Mouse (Mus musculus): ENCODE data around the gene Gngt2.

Gene Gngt2

DNA sequence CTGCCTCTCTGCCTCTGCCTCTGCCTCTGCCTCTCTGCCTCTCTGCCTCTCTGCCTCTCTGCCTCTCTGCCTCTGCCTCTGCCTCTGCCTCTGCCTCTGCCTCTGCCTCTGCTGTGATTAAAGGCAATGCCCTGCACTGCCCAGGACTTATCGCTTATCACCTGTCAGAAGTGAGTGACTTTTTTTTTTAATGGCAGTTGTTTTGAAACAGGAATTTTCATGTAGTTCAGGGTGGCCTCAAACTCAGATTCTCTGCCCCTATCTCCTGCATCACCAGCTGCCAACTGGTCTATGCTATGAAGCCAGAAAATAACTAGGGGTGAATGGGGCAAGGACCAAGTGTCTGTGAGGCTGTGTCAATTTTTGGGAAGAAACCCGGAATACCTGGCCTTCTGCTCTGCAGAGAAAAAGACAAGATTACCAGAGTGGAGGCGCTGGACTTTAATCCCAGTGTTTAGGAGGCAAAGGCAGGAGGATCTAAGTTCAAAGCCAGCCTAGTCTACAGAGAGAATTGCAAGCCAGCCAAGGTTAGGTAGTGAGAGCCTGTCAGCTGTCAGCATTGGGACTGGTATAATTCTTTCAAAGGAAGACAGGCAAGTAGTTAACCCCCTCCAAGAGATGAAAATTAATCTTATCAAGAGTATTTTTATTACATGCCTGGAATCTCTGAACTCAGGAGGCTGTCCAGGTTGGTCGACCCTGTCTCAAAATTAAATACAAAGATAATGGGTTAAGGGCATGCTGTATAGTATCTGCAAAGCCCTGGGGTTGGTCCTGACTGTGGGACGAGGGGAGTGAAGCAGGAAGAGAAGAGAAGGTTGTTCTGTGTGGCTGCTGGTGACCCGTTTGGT, 10.5 kb upstream of the Gngt2 start:
- no peak for DNase-seq (ENCODE audit: low read depth)

DNA sequence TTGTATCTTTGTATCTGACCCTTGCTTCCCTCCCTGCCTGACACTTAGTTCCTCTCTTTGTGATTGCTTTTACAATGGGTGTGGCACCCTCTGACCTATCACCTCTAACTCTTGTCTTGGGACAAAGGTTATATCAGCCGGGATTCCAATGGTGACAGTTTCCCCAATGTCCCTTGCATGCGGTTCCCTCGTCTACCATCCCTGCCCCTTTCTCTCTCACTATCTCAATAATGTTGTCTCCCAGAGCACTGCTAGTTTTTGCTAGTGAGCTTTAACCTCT, 9.9 kb upstream of the Gngt2 start:
- DNase-seq (ENCODE audit: low read depth), result no peak

DNA sequence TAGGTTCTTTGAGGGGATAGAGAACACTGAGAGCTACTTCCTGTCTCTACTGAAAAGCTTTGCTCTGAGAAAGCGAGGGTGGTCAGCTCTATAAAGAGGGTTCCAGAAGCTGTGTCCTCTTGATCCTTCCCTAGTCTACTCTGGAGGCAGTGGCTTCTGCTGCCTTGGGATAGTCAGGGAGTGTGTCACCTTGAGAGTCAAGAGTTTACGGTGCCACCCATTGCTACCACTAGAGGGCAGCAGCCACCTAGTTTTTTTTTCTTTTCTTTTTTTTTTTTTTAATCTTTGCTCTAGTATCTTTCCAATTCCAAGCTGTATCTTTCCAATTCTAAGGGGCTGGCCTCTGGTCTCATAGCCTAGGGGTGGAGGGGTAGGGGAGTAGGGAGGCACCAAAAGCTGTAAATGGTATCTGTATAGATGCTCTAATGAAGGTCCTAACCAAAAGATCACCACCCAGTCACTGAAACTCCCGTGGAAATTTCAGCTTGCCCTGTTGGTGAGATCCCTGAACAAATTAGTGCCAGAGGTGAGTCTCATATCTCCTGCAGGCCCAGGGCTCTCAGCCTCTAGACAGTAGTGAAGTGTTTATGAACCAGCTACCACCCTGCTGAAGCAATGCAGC, 9.4 kb upstream of the Gngt2 start:
- peak; percentile 74 for DNase-seq (ENCODE audit: low read depth)

DNA sequence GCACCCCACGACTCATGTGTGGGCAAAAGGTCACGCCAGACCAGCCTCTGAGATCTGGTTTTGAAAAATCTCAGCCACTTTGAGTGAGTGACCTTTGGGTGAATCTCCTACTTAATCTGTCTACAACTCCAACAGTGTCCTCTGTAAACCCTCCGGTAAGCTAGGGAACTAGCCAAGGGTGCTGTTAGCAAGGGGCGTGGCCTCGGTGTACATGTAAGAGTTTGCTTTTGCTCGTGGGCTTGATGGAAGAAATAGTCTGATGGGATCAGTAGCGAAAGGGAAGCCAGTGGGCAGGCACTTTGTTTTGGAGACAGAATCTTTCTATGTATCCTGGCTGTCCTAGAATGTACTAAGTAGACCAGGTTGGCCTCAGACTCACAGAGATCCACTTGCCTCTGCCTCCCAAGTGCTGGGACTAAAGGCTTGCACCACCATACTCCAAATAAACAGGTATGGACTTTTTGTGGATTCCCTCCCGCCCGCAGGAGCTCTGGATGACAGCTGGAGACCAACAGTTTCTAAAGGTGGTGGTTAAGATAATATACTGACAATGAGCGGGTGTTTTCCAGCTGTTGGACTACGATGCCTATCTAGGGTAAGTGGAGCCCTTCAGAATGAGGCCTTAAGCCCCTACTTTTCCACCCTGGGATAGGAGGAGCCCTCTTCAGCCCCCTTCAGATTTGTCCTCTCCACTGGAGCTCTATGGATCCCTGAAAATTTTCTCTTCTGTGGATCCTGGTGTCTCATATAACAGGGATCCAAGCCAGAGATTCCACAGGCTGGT, 8.6 kb upstream of the Gngt2 start:
- no peak for DNase-seq (ENCODE audit: low read depth)

DNA sequence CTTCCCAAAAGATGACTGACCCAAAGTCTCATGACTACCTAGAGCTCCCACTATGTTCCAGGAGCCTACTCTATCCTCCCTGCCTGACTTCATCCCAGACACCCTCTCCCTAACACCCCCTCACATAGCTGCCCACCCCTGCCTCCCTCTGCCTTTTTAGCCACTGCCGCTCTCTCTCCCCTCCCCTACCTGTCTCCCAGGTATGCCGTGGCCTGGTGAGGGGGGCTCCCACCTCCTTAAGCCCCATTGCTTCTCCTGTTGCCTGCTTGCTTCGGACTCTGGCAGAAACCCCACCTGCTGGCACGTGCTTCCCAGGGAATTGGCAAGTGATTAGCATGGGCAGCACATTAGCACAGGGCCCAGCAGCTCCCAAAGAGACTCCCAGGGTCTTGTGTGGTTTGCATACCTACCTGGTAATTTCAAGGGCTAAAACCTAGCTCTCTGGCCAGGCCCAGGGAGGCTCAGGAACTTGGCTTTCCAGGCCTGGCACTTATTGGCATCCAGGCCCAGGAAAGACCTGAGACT, 7.4 kb upstream of the Gngt2 start:
- DNase-seq (ENCODE audit: low read depth), result no peak

DNA sequence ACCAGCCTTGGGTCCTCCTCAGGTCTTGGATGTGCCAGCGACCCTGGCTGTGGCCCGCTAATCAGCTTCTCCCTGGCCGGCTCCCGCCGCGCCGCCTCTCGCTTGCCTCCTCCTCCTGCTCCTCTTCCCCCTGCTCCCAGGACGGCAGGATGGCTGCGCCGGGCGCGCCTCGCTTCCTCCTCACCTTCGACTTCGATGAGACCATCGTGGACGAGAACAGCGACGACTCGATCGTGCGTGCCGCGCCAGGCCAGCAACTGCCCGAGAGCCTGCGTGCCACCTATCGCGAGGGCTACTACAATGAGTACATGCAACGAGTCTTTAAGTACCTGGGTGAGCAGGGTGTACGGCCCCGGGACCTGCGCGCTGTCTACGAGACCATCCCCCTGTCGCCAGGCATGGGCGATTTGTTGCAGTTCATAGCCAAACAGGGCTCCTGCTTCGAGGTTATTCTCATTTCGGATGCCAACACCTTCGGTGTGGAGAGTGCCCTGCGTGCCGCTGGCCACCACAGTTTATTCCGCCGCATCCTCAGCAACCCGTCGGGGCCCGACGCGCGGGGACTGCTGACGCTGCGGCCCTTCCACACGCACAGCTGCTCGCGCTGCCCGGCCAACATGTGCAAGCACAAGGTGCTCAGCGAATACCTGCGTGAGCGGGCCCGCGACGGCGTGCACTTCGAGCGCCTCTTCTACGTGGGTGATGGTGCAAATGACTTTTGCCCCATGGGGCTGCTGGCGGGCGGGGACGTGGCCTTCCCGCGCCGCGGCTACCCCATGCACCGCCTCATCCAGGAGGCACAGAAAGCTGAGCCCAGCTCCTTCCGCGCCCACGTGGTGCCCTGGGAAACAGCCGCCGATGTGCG, 6.4 kb upstream of the Gngt2 start:
- DNase-seq (ENCODE audit: low read depth), result no peak

DNA sequence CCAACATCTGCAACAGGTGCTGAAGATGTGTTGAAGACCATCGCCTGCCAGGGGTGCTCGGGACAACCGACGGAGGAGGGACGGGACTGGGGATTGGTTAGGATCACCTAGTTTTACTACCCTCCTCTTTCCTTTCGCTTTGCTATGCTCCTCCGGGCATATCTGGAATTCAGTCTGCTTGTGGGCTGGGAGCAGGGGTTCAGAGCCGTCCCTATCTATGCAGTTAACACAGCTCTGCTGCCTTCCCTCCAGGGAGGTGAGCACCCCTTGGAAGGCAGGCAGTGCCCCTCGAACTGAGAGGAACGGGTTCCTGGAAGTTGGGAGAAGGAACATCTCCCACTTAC, 5.8 kb upstream of the Gngt2 start:
- DNase-seq (ENCODE audit: low read depth), result no peak

DNA sequence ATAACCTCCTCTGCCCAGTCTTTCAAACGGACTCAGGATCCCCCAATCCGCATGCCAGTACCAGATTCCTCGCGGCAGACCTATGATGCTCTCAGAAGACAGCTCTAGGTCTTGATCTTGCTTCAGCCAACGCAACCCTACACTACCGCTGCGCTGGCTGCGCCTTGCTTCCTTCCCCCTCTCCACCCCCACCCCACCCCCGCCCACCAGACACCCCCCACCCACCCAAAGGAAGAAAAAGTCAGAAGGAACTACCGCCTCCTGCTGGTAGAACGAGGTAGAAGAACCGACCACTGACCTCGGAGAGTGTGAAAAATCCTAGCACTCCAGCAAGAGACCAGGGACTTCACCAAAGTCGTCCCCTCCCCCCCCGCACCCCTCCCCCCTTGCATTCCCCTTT, 5.4 kb upstream of the Gngt2 start:
- DNase-seq (ENCODE audit: low read depth), result no peak

DNA sequence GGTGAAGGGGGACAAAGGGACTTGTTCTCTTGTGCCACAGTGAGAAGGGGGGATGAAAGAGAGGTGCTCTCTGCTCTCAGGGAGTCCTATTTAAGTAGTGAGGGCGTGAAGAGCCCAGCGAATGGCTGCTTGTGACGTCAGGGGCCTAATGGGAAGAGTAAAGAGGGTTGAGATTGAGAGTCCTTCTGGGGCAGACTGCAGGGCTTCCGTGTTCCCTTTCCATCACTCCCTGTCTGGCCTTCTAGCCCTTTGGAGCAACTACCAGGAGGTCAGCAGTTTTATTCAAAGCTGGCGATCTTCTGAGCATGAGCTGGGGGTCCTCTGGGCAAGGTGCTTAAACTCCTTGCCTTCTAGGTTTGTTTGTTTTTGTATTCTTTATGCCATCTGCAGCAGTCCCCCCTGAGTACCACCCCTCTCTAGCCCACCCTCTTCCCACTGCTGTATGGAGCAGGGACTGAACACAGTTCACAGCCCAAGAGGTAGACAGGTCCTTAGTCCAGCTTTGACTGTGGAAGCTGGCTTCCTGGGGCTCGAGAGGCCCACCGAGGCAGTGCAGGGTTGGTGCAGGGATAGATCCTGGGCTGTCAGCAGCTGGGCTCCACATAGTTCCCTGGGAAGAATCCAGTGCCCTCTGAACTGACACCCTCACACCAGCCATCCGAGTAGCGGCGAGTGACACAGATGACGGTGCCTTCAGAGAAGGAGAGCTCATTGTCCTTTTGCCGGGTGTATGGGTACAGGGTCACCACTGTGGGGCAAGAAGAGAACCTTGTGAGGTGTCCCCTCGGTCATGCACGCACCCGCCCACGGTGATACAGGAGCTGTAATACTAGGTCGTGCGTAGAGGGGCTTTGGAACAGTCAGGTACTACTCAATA, 4.6 kb upstream of the Gngt2 start:
- DNase-seq (ENCODE audit: low read depth), result no peak

DNA sequence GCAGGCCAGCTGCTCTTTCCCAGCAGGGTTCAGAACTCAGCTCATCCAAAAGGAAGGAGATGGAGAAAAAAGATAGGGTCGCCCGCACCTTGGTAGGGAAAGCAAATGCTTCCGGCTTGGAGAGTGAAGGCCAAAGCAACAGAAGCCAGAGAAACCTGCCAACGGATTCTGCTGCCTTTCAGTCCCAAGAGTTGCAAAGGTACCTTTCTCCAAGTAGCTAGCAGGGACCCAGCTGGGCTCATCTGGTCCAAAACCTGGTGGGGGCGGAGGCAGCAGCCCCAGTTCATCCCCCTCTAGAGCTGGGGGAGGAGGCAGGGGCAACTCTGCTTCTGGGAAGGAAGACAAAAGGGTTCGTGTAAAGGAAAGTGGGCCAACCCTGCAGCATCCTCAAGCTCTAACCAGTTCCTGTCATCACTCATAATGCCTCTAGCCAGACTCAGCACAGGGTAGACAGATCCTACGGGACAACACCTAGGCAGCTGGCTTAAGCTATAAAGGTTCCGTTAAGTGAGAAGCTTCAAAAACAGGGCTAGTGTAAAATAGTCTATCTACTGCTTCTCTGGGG, 3.9 kb upstream of the Gngt2 start:
- DNase-seq (ENCODE audit: low read depth), result no peak

DNA sequence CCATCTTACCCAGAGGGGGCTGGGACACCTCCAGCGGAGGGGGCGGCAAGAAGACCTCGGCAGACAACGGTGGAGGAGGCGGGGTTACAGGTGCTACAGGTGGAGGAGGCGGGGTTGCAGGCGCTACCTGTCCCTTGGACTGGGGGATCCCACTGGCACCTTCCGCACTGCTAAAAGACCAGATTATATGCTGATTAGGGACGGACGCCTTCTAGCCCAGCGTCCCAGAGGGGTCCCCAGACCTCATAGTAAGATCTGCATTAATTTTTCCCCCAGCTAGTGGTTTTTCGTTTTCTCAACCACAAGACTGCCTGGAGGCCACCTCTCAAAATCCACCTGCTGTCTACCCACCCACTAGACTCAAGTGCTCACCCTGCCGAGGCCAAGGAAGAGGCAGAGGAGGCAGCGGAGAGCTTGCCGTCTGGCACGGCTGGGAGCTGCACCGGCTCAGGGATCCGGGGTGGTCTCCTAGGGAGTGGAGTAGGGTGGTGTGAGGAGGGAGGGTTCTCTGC, 3.3 kb upstream of the Gngt2 start:
- no peak for DNase-seq (ENCODE audit: low read depth)

DNA sequence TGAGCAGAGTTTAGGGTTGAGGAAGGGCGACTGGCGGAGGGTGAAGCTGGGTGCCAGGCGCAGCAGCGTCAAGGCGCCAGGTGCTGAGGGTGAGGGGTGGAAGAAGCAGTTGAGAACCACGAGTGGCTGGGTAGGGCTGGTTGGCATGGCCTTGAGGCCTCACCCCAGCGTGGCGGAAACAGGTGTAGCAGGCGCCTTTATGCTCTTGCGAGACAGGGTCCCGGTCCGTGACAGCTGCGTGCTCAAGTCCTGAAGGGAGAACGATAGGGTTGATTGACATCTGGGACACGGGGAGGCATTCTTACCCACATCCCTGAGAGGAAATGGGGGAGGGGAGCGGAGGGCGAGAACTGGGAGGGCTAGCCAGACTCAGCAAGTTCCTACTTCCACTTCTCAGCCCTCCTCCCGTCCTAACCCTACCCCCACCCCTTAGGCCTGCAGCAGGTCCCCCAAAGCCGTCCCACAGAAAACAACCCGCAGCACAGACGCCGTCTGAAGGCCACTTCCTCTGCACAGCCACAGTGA, 2.8 kb upstream of the Gngt2 start:
- peak; percentile 89 for DNase-seq (ENCODE audit: low read depth)

DNA sequence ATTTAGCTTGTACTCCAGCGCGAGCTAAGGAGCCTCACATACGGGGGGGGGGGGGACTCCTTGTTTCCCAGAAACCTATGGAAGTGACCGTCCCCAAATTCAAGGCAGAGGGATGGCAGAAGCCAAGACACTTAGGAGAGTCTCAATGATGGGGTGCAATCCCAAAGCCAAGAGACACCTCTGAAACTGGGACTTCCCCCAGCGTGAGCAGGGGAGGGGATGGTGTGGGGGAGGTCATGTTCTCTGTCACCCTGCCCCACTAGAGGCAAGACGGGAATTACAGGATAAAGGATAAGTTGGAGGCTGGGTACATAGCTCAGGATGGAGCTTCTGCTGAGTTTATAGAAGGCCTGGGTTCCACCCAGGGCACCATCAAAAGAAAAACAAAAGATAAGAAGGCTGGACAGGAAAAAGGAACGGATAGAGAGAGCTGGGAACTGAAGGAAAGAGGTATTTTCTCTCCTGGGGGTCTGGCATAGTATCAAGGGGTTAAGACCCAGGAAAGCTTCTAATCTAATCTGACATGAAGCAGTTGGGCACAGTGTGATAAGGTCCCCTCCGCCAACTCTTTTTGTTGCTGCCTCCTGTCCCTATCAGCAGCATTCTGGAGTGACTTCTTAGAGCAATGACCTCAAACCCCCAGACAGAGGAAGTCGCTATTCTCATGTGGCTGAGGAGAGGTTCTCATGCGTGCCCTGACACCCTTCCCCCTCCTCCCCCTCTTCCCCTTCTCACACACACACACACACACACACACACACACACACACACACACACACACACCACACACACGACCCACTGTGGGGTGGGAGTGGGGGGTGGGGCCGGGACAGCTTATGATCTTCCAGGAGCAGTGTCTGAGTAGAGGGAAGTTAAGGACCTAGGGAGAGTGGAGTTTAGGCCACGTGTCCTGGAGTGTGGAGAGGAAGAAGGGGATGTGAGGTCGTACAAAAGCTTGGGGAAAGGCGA, 2.0 kb upstream of the Gngt2 start:
- peak; percentile 90 for DNase-seq (ENCODE audit: low read depth)

DNA sequence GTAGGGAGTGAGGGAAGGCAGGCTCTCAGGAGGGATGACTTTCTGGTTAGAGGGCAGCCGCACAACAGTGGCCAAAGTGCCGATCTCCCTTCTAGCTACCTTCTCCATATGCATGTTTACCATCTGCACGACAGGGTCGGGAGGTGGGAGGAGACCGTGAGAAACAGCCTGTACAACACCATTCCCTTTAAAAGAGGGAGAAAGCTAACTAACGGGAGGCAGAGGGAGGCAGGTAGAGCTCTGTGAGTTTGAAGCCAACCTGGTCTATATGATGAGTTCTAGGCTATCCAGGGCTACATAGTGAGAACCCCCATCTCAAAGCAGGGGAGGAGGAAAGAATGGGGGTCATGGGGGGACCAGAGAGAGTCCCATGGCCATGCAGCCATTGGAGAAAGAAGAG, 1.2 kb upstream of the Gngt2 start:
- DNase-seq (ENCODE audit: low read depth), result no peak

DNA sequence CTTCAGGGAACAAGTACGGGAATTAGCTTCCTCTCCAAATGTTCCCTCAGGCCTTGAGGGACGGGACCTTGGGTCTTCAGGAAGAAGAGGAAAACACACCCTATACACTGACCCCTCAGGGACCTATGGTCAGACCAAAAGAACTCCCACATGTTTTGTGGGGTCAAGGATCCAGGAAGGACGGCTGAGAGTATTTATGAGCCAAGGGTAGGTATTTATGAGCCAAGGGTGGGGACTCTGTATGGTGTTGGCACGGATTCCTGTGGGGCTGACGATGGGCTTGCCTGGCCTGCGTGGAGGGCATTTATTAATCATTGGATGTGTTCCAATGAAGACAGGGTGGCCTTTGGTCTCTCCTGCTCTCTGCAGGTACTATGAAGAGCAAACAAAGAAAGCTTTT, 583 bp upstream of the Gngt2 start:
- DNase-seq (ENCODE audit: low read depth), result no peak

DNA sequence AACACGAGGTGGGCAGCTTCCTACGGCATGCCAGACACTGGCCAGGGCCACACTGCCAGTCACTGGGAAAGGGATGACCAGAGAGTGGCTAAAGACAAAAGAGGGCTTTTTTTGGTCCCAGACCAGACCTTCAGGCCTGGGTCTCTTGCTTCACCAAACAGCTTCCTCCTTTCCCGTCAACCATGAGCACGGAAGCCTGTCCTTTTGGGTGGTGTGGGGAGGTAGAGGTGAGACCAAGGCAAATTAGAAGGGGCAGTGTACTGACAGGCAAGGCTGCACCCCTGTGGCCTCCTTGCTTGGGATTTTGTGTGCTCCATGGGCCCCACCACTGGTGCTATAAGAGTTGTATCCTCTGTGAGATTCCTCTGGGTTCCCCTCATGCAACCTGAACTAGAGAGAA, 1.6 kb downstream of the Gngt2 start:
- no peak for DNase-seq (ENCODE audit: low read depth)

DNA sequence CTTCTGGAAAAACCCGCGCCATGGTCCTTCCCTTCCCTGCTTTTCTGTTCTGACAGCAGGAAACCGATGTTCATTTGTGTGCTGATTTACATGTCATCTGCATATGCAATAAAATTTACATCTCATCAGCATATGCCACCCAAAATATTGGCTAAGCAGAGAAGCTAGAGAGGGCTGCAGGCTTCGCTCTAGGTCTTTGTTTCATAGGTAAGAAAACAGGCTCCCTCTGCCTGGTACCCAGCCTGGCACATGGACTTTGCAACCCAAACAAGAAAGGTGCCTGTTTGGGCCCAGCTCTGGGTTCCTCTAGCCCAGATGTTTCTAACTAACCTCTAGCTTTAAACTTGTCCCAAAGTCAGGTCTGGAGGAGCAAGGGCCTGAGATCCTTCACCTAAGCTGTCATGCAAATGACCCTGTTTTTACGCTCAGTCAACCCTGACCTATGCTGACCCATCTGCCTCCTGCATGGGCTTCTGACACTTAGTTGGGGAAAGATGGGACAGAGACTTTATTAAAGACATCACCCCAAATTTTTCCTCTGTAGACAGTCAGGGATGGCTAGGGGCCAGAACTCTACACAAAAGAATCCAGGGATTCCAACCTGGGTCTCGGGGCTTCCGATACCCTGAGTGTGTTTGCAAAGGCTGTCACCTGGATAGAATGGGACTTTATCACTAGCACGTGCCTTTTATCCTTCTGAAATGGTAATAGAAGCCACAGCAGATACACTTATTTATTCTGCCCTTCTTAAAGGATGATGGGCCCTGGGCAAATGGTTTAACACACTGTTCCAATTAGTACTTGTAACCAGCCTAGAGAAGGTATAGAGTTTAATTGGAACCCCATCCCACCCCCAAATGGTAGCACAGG, 2.2 kb downstream of the Gngt2 start:
- no peak for DNase-seq (ENCODE audit: low read depth)
